Mouse (Mus musculus) embryo, embryonic 10 days (tissue): ENCODE data around the gene Abca7.

Source experiments
- DNase-seq: peaks from one replicate; pipeline ENCODE4 v3.0.0-alpha.2; 2015; ENCODE audit warnings: low spot score

The Abca7 gene

DNA sequence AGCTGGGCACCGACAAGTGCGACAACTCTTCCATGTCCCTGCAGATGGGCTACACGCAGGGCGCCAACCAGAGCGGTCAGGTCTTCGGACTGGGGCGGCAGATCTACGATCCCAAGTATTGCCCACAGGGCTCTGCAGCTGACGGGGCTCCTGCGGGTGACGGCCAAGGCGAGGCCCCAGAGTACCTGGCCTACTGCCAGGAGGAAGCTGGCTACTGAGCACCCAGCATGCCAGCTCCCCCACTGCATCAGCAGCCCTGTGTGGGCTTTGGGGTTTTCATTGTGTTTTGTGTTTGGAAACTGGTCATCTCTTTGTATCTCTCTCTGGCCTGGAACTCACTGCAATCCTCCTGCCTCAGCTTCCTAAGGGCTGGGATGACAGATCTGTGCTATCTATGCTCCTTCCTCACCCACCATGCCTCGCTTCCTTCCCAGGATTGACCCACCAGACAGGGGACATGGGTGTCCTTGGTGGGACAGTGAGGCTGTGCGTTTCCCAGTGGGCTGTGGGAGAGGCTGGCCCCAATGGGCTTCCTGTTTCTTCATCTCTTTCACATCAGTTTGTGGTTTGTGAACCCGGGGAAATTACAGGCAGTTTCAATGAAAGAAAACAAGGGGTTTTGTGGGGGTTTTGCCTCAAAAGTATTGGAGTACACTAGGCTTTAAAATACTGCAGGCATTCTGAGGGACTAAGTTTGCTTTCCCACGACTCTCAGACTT is 1.7 kb upstream of the Abca7 start:
- no peak for DNase-seq

DNA sequence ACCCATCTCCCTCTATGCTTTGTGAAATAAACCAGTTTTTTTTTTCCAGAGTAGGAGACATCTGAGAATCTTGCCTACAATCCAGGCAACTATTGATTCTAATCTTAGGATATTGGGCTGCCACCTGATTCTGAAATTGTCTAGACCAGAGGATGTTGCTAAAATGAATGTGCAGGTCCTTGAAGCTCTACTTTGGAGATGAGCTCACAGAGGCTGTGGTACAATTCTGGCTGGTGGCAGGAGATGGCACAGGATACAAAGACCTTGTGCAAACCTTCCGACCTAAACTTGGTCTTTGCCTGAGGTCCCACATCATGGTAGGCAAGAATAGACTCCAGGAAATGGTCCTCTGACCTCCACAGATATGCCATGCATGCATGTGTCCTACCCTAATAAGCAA is 658 bp upstream of the Abca7 start:
- DNase-seq = no peak

DNA sequence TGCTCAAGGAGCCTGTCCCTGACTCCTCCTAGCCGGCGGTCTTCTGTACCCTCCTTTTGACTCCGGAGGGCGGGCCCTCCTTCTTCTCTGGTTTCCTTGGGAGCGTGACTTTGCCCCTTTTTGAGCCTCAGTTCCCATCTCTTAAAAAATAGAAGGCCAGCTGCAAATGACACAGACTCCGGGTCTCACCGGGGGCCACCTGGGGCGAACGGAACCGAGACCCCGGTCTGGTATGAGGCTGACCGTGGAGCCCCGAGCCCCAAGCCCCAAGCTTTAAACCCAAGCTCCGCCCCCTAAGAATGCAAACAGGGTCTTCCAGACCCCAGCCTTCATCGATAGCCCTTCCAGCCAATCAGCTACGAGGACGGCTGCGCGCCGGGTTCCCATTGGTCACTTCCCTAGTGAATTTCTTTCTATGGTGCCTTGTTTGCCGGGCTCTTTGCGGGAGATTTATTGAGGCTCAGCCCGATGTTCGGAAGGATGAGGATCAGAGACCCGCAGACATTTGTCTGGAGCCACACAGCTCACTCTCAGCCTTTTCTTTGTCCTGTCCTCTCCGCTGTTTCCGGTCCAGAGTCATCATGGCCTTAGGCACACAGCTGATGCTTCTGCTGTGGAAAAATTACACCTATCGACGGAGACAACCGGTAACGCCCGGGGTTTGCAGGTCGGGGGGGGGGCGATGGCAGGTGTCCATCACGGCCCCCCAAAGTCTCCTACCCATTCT is 903 bp downstream of the Abca7 start:
- DNase-seq = peak; percentile 95

DNA sequence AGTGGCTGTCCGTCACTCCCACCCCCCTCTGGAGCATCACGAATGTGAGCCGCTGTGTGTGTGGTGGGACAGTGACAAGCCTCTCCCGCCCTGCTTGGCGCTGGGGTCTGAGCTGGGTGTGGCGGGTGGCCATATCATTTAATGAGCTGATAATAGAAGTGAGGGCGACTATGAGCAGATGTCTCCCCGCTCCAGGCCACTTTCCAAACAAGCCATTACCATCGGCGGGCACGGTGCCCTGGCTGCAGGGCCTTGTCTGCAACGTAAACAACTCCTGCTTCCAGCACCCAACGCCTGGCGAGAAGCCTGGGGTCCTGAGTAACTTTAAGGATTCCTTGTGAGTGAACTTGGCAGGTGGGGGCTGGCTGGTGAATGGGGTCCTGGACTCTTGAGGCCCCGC is 1.5 kb downstream of the Abca7 start:
- no peak for DNase-seq

DNA sequence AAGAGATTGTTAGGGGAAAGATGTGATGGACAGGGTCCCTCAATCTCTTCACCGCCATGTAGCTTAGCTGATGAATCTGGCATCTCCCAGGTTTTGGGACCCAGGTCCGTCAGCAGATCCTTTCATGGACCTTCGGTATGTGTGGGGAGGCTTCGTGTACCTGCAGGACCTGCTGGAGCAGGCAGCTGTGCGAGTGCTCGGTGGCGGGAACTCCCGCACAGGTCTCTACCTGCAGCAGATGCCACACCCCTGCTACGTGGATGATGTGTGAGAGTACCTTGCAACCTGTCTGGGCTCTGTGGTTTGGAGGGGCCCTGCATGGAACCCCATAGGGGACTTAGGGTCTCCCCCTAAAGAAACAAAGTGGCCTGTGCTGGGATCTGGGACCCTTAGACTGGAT is 5.7 kb downstream of the Abca7 start:
- DNase-seq = no peak

DNA sequence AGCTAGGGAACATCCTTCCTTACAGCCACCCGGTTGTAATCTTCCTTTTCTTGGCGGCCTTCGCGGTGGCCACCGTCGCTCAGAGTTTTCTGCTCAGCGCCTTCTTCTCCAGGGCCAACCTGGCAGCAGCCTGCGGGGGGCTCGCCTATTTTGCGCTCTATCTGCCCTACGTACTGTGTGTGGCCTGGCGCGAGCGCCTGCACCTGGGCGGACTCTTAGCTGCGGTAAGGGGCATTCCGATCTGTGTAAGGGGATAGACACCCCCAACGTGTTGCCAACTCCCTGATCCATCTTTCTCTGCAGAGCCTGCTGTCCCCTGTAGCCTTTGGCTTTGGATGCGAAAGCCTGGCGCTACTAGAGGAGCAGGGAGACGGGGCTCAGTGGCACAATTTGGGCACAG is 6.5 kb downstream of the Abca7 start:
- no peak for DNase-seq

DNA sequence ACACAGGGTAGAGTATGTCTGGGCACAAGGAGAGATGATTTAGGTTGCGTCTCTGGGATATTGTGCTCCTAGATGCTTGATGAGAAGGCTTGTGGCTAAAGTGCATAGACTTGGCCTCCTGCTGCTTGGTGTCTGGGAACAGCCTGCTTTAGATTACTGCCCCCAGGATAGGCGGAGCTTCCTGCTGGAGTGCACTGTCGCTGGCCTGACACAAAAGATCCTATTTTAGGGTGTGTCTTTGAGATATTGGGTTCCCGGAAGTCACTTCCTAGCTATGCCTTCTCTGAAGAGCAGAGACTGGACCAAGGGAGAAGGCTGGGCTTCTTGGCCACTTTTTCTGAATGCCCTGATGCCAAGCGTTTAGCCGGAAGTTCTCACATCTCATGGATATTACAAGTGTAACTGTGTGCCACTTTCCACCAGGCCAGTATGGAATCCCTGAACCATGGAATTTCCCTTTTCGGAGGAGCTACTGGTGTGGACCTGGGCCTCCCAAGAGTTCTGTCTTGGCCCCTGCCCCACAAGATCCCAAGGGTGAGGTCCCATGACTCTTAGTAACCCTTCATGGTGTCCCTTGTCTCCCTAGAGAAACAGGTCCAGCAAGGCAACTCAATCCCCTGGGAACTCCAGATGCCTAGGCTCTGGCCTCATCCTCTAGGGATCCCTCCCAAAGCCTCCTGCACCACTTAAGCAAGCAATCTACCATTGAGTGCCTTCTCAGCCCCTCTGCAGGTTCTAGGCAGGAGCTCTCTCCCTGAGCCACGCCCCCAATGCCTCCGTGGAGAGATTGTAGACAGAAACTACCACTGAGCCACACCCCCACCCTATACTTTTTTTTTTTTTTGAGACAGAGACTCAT is 7.3 kb downstream of the Abca7 start:
- no peak for DNase-seq

DNA sequence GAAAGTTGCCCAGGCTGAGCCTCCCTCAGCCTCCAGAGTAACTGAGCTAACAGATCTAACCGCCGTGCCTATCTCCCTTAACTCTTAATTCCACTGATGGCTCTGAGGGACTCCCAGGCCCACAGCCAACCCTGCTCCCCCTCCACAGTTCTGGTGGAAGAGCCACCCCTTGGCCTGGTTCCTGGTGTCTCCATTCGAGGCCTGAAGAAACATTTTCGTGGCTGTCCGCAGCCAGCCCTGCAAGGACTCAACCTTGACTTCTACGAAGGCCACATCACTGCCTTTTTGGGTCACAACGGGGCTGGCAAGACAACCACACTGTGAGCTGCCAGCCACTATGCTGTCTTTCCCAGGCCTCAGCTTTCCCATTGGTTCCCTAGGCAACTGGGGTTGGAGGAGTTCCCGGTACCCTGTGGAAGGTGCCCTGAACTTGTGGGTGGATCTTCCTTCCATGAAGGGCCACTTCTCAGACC is 8.0 kb downstream of the Abca7 start:
- DNase-seq = no peak

DNA sequence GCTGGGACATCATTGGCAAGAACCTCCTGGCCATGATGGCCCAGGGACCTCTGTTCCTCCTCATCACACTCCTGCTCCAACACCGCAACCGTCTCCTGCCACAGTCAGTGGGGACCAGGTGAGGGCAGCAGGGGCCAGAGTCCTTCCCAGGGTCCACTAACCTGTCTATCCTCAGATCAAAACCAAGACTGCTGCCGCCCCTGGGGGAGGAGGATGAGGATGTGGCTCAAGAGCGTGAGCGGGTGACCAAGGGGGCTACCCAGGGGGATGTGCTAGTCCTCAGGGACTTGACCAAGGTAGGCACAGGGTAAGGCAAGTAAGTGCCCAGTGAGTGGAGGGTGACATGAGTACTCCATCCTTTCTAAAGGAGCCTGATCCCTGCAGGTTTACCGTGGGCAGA is 15.4 kb downstream of the Abca7 start:
- DNase-seq = no peak

DNA sequence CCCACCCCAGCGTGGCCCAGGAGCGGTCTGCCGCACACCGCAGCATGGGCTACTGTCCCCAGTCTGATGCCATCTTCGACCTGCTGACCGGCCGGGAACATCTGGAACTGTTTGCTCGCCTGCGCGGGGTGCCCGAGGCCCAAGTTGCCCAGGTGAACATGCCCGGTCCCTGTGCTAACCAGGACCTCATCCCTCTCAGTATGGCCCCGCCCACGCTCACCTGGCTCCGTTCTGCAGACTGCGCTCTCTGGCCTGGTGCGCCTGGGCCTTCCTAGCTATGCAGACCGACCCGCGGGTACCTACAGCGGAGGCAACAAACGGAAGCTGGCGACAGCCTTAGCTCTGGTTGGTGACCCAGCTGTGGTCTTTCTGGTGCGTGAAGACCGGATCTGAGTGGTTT is 17.3 kb downstream of the Abca7 start:
- DNase-seq = no peak

DNA sequence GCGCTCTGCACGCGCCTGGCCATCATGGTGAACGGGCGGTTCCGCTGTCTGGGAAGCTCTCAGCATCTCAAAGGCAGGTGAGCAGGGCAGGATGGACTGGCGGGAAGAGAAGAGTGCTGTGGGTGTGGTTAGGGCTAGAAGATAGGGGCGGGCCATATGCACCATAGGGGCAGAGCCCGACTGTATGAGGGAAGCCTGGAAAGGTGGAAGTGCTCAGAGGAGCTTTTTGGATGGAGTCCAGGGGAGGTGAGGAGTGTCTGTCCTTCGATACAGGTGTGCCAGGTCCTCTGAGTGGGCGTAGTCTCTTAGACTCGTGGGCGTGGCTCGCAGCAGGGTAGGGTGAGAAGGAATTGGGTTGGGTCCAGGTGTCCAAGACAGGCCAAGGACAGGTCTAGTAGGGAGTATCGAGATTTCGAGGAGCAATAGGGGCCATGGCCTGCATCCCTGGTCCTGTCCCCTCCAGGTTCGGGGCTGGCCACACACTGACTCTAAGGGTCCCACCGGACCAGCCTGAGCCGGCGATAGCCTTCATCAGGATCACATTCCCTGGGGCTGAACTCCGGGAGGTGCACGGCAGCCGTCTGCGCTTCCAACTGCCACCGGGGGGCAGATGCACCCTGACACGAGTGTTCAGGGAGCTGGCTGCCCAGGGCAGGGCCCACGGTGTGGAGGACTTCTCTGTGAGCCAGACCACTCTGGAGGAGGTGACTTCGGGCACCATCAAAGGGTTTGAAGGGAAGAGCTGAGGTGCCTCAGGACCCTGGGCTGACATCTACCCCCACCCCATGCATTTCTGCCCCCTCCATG is 18.4 kb downstream of the Abca7 start:
- no peak for DNase-seq

DNA sequence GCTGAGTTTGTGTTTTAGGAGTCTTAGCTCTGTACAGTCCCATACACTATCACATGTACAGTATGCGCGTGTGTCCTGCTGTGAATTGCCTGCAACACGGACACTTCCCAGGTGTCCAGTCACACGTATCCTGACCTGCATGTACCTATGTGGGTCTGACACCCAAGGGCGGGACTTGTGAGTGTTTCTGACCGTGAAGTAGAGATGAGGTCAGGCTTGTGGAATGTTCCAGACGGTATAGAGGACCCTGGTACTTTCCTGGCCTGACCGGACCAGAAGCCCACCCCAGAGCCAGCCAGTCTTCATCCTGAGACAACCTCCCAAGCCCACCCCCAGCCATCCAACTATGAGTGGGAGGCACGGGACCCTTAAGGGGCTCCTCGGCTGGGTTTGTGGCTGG is 19.3 kb downstream of the Abca7 start:
- DNase-seq = no peak

DNA sequence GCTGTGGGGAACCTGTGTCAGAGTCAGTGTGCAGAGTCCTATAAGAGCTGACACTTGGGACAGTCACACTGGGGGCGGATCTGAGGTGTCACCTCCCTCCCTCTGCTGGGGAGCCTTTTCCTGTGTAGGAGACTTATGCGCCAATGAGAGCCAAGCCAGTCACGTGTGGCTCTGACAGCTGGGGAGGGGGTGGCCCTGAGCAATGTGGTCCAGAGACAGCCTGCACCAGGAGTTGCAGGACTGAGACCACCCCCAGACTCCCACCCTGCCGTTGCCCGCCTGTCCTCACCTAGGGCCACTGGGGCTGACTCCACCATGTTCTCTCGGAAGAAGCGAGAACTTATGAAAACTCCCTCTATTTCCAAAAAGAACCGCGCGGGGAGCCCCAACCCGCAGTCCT is 20.2 kb downstream of the Abca7 start, which contains the start of gene Arhgap45:
Gene Arhgap45, plus strand, starts transcription at position 143 of the 400 bp plus-strand sequence.
- no peak for DNase-seq

DNA sequence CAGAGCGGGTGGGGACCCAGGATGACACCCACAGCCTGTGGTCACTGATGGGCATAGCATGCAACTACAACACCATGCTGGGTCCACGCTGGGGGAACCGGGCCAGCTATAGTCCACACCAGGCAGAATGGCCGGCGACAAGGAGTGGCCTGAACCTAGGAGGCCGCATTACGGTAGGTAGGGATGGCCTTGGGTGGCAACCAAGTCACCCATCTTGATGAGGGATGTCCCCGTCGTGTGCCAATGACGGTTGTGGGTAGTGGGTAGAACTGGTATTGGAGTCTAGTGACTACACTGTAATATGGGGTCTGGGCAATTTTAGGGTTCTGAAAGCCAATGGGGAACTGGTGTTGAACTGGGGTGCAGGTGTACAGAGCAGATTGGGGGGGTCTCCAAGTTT is 20.6 kb downstream of the Abca7 start:
- DNase-seq = no peak

DNA sequence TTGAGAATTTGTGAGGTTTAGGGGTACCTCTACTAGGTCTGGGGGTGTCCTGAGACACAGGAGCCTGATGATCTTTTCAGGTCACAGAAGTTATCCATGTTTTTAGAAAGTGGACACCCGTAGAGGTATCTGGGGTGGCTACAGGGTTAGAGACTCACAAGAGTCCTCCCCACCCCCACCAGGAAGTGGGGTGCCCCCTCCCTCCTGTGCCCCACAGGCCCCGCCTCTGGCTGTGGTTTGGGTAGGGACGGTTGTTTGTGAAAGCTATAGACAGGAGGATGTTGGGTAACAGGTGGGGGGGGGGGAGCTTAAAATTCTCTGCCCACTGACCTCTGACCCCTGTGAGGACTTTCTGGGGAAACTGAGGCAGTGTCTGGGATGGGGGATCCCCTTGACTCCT is 21.1 kb downstream of the Abca7 start:
- no peak for DNase-seq

DNA sequence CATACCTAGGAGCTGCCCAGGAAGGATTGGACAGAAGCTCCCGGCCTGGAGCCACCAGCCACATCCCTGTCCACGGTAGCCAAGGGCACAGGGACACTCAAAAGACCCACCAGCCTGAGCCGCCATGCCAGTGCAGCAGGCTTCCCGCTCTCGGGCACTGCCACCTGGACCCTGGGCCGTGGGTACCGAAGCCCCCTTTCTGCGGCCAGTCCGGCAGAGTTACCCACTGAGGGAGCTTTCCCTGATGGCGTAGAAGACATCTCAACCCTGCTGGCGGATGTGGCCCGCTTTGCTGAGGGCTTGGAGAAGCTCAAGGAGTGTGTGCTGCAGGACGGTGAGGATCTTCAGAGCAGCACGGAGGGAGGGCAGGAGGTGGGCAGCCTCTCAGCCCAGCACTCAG is 21.5 kb downstream of the Abca7 start:
- DNase-seq = no peak

DNA sequence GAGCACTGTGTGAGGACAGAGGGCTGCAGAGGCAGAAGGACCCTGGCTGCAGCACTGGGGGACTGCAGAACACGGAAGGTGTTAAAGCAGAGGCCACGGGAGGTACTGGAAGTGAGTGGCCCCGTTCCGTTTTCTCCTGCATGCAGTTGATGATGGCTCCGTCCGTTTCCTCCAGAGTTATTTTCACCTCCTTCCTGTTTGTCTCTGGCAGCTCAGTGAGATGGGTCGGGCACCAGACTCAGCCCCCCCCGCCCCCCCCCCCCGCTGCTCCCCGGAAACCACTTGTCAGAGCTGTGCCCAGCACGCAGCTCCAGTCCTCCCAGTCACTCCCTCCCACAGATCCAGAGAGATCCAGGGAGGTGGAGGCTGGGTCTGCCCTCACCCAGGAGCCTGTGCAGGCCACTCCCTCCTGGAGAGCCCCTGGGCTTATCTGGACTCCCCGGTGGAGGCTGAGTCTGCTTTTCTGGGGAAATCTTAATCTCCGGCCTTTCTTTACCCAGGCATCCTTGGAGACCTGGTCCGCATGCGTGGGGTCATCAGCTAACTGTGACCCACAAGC is 22.5 kb downstream of the Abca7 start:
- no peak for DNase-seq

DNA sequence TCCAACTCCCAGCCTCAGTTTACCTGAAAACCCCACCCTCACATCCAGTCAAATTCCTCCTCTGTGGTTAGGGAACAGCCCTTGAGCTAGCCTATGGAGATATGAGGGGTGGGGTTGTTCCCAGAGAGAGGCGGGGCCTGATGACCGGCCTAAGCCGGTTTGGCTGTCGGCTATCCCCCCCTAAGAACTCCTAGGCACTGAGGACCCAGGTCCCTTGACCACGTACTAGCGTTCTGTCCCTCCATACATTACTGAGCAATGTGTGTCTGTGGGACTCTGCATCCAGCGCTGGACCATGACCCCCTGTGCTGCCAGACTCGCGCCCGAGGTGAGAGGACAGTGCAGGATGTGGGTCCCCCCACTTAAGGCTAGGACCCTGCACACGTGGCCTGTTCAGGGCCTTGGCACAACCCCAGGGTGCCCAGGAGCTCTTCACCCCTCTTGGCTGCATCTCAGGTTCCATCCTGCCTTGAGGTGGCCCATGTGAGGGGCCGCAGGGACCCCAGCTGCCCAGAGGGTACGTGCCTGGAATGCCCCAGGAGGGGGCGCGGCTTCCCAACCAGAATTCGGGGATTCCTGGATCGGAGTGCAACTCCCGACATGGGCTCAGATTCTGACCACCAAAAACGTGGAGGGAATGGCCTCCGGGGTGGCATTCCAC is 23.3 kb downstream of the Abca7 start:
- peak; percentile 73 for DNase-seq

DNA sequence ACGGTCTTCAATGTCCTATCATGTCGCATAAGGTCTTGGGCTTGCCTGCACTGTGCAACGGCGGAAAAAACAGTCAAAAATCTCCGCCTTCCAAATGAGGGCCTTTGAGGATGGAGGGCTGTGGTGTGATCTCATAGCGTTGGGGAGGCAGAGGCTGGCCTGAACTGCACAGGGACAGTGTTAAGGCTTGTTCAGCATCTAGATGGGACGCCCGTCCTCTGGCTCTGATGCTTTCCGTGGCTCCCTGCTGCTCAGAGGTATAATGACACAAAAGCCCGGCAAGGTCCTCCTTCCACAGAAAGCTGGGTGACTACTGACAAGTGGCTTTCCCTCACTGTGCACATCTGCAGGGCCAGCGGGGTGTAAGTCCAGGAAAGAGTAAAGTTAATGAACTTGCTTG is 23.9 kb downstream of the Abca7 start:
- DNase-seq = no peak

DNA sequence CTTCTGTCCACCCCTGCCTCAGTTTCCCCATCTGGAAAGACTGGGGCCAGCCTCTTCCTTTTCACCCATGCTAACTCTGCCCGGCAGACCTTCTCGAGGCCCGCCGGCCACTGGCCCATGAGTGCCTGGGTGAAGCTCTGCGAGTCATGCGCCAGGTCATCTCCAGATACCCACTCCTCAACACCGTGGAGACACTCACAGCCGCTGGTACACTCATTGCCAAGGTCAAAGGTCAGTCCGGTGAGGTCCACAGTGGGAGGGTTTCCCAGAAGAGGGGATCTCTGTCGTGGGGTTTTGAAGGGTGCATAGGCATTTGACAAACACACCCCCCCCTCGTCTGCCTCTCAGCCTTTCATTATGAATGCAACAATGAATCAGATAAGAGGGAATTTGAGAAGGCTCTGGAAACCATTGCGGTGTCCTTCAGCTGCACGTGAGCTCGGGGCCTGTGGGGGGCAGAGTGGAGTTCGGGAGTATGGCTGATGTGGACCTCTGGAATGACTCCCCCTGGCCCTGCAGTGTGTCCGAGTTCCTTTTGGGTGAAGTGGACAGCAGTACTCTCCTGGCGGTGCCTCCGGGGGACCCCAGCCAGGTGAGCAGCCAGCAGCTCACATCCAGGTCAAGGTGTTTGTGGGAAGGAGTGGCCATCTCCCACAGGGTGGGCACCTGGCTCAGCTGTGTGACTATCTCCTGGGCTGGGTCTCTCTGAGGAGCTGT is 24.5 kb downstream of the Abca7 start:
- DNase-seq = no peak

DNA sequence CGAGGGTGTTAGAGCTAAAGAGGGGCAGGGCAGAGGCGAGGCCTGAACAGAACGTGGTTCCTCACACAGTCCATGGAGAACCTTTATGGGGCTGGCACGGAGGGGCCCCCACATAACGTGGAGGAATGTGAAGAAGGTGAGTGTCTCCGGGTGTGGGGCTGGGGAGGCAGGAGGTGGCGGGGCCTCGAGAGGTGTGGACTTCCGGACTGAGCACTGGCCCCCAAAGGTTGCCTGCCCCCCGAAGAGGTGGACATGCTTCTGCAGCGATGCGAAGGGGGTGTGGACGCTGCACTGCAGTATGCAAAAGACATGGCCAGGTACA is 25.0 kb downstream of the Abca7 start:
- DNase-seq = no peak
